Mouse (Mus musculus): Measurements from ENCODE around the gene Vgll4.

- TF ChIP-seq CTCF (IDR thresholded peaks at IDR 0.05; ENCODE audit: borderline replicate concordance, insufficient read depth, low read length) (no peak), POLR2A (IDR thresholded peaks at IDR 0.05; ENCODE audit: low read depth, low read length) (no peak)
Measured at GRCm38 (mm10) chr6:114814882-114815650, 154.7 kb downstream of the Vgll4 start.
